Mouse (Mus musculus) thymus, postnatal 25 days (tissue): ENCODE data around the gene Gm49325.
A peak's percentile ranks its signal among the peaks of the same experiment; 100 is the strongest.

Experiments
- DNase-seq: peaks from one replicate; pipeline ENCODE4 v3.0.0; 2022

Gene Gm49325

GRCm38 (mm10) chr10:77605908-77606826 lies at the start of gene Gm49325, which contains the start of gene Sumo3:
TSS of gene Gm49325 (plus strand) at chr10:77606197.
TSS of gene Sumo3 (plus strand) at chr10:77606097.
- DNase-seq: peak; percentile 100

- DNase-seq: no peak
Measured at GRCm38 (mm10) chr10:77556631-77557030, 49.4 kb upstream of the Gm49325 start.

GRCm38 (mm10) chr10:77557641-77558040 lies 48.4 kb upstream of the Gm49325 start:
- DNase-seq: peak; percentile 28

GRCm38 (mm10) chr10:77560090-77560489 lies 45.9 kb upstream of the Gm49325 start:
- DNase-seq: no peak

GRCm38 (mm10) chr10:77560830-77561229 lies 45.2 kb upstream of the Gm49325 start:
- no peak for DNase-seq

- DNase-seq: no peak
Measured at GRCm38 (mm10) chr10:77561508-77561907, 44.5 kb upstream of the Gm49325 start.

GRCm38 (mm10) chr10:77565005-77565404 lies 41.0 kb upstream of the Gm49325 start:
- DNase-seq: no peak

- DNase-seq: peak; percentile 83
Measured at GRCm38 (mm10) chr10:77566651-77567050, 39.3 kb upstream of the Gm49325 start.

- no peak for DNase-seq
Measured at GRCm38 (mm10) chr10:77569481-77569880, 36.5 kb upstream of the Gm49325 start.

GRCm38 (mm10) chr10:77569973-77570658 lies 35.9 kb upstream of the Gm49325 start:
- no peak for DNase-seq

- DNase-seq: peak; percentile 25
Measured at GRCm38 (mm10) chr10:77572225-77572624, 33.8 kb upstream of the Gm49325 start.

GRCm38 (mm10) chr10:77573162-77573561 lies 32.8 kb upstream of the Gm49325 start:
- DNase-seq: no peak

- no peak for DNase-seq
Measured at GRCm38 (mm10) chr10:77580027-77580920, 25.7 kb upstream of the Gm49325 start.

- DNase-seq: no peak
Measured at GRCm38 (mm10) chr10:77581023-77581407, 25.0 kb upstream of the Gm49325 start.

- peak; percentile 95 for DNase-seq
Measured at GRCm38 (mm10) chr10:77581408-77582284, 24.4 kb upstream of the Gm49325 start, which contains the start of gene Pttg1ip. TSS of gene Pttg1ip (plus strand) at chr10:77581720.

GRCm38 (mm10) chr10:77582285-77582618 lies 23.7 kb upstream of the Gm49325 start:
- no peak for DNase-seq

GRCm38 (mm10) chr10:77583795-77584422 lies 22.1 kb upstream of the Gm49325 start:
- no peak for DNase-seq

- no peak for DNase-seq
Measured at GRCm38 (mm10) chr10:77586637-77587036, 19.4 kb upstream of the Gm49325 start.

- DNase-seq: no peak
Measured at GRCm38 (mm10) chr10:77587091-77587775, 18.8 kb upstream of the Gm49325 start.

GRCm38 (mm10) chr10:77588036-77588435 lies 18.0 kb upstream of the Gm49325 start:
- no peak for DNase-seq

- DNase-seq: no peak
Measured at GRCm38 (mm10) chr10:77589117-77589516, 16.9 kb upstream of the Gm49325 start.
